Mouse (Mus musculus): Measurements from ENCODE around the gene Zfp507.

DNA sequence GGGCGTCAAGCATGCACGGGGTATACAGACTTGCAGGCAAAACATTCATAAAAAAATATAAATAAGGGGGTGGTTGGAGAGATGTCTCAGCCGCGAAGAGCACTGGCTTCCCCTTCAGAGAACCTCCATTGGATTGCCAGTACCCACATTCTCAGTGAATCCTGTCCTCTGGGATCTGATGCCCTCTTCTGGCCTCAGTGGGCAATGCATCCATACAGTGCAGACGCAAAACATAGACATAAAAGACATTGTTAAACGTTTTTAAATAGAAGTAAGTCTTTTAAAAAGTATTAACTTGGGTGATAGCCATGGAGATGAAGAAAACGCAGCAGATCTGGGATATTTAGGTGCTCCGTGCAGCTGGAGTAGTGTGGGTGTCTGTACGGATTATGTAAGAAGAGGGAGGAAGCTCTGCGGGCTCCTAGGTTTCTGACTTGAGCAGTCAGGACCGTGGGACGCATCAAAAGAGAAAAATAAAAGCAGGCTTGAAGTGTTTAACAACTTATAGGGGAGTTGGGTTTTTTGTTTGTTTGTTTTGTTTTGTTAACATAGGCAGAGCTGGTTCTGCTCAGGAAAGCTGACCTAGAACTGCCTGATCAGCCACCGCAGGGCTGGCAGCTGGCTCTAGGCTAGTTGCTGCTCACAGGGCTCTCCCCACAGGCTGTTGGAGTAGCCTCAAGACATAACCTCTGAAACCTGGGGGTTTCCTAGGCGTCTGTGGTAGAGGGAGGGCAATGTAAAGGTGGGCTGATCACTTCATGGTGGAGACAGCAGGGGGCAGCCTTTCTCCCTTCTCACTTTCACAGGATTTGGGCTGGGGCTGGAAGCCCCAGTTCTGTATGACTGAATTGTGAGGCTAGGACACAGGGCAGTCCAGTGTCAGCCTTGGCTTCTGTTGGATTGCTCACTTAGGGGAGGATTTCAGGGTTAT lies 46.0 kb downstream of the Zfp507 start:
- TF ChIP-seq CTCF (IDR thresholded peaks at IDR 0.05; ENCODE audit: low read depth) (peak; percentile 66), EP300 (optimal IDR thresholded peaks at IDR 0.05) (no peak)
